ENCODE assay signal across 20 mouse cellular contexts in genomic region chr6:16514054-16514453, GRCm38 (mm10).
"Had no signal": no experiment of that assay in that cellular context is flagged by ENCODE, and none has a peak within 500 bp of the region (broad histone marks: within the 10 kb centered on the region; RNA-seq: fewer than 3 reads in every experiment).

No protein-coding gene starts in this region.

- H3K9ac ChIP-seq: intestine, embryonic 15.5 days; kidney, embryonic 15.5 days; limb, embryonic 13.5 days; liver, embryonic 13.5 days; lung, embryonic 14.5 days; neural tube, embryonic 12.5 days; neural tube, embryonic 15.5 days had no signal

- H3K4me1 ChIP-seq: intestine, embryonic 15.5 days; kidney, embryonic 15.5 days; limb, embryonic 10.5 days; limb, embryonic 13.5 days; liver, embryonic 13.5 days; neural tube, embryonic 12.5 days; neural tube, embryonic 15.5 days had no signal

- H3K4me3 ChIP-seq: intestine, embryonic 15.5 days; kidney, embryonic 15.5 days; limb, embryonic 10.5 days; limb, embryonic 13.5 days; liver, embryonic 13.5 days; neural tube, embryonic 12.5 days; neural tube, embryonic 15.5 days had no signal

- H3K27me3 ChIP-seq: intestine, embryonic 15.5 days; kidney, embryonic 15.5 days; limb, embryonic 13.5 days; liver, embryonic 13.5 days; neural tube, embryonic 12.5 days; neural tube, embryonic 15.5 days had no signal

- ATAC-seq: intestine, embryonic 15.5 days; lung, postnatal 0 days had no signal

- H3K27ac ChIP-seq: intestine, embryonic 15.5 days; kidney, embryonic 15.5 days; limb, embryonic 10.5 days; limb, embryonic 13.5 days; liver, embryonic 13.5 days; macrophage; neural tube, embryonic 12.5 days; neural tube, embryonic 15.5 days; stomach, postnatal 0 days had no signal

- H3K36me3 ChIP-seq: intestine, embryonic 15.5 days; kidney, embryonic 15.5 days; limb, embryonic 10.5 days; limb, embryonic 13.5 days; liver, embryonic 13.5 days; neural tube, embryonic 12.5 days; neural tube, embryonic 15.5 days had no signal

- H3K4me2 ChIP-seq: intestine, embryonic 15.5 days; kidney, embryonic 15.5 days; limb, embryonic 13.5 days; liver, embryonic 13.5 days; lung, embryonic 14.5 days; neural tube, embryonic 12.5 days; neural tube, embryonic 15.5 days had no signal

- H3K9me3 ChIP-seq: intestine, embryonic 15.5 days; kidney, embryonic 15.5 days; limb, embryonic 10.5 days; liver, embryonic 13.5 days; neural tube, embryonic 15.5 days had no signal

- DNase-seq: kidney, adult 11 months; kidney, adult 8-10 months; kidney, postnatal 10 days; kidney, postnatal 36 days; liver; liver, embryonic 13.5 days; right cerebral cortex, adult 18-20 months; right cerebral cortex, postnatal 14 days; right cerebral cortex, postnatal 4 days; thymus, postnatal 25 days had no signal
